ENCODE assay signal across 24 mouse cellular contexts in genomic region chr12:12916298-12916697, GRCm38 (mm10). TPM values are rescaled to one million over a fixed set of nuclear protein-coding genes. Genes with fewer than 3 reads are reported as not detected.
DNase-seq lines count a peak whose midpoint lies in the region; ATAC-seq and TF ChIP-seq lines count a peak whose summit lies in the region.
"Had no signal": no experiment of that assay in that cellular context is flagged by ENCODE, and none has a peak within 500 bp of the region (broad histone marks: within the 10 kb centered on the region; RNA-seq: fewer than 3 reads in every experiment).

No protein-coding gene starts in this region.

- H3K9me3 ChIP-seq in forebrain, embryonic 10.5 days = no peaks in the 10 kb centered on the region
- no peaks in the 10 kb centered on the region for H3K9me3 ChIP-seq in forebrain, postnatal 0 days (ENCODE audit: low read length)
- H3K9me3 ChIP-seq in kidney, embryonic 15.5 days (replicated peaks) = no peaks in the 10 kb centered on the region
- H3K9me3 ChIP-seq in embryonic facial prominence, embryonic 10.5 days = no peaks in the 10 kb centered on the region
- H3K9me3 ChIP-seq in heart, embryonic 12.5 days (replicated peaks) = no peaks in the 10 kb centered on the region
- H3K9me3 ChIP-seq: limb, embryonic 15.5 days; midbrain, embryonic 12.5 days; neural tube, embryonic 15.5 days; stomach, embryonic 15.5 days had no signal

- H3K27me3 ChIP-seq in forebrain, embryonic 10.5 days (ENCODE audit: poor library complexity, severe bottlenecking) = 0 out of 2 replicates have a peak, but pooled peaks cover 12% of the 10 kb centered on the region
- no peaks in the 10 kb centered on the region for H3K27me3 ChIP-seq in forebrain, postnatal 0 days (ENCODE audit: insufficient read depth, low read length)
- no peaks in the 10 kb centered on the region for H3K27me3 ChIP-seq in kidney, embryonic 15.5 days
- no peaks in the 10 kb centered on the region for H3K27me3 ChIP-seq in kidney, adult 2 months (replicated peaks; ENCODE audit: control insufficient read depth, insufficient read depth, low read length)
- no peaks in the 10 kb centered on the region for H3K27me3 ChIP-seq in embryonic facial prominence, embryonic 10.5 days (replicated peaks; ENCODE audit: low read depth, poor library complexity, severe bottlenecking)
- no peaks in the 10 kb centered on the region for H3K27me3 ChIP-seq in heart, embryonic 12.5 days (replicated peaks)
- no peaks in the 10 kb centered on the region for H3K27me3 ChIP-seq in thymus, adult 2 months (ENCODE audit: control insufficient read depth, insufficient read depth, low read length)
- H3K27me3 ChIP-seq: limb, embryonic 15.5 days; neural tube, embryonic 15.5 days; stomach, embryonic 15.5 days had no signal

- no peak overlapping the region for H3K4me3 ChIP-seq in forebrain, embryonic 10.5 days
- H3K4me3 ChIP-seq in forebrain, postnatal 0 days (ENCODE audit: low read depth, low read length) = no peak overlapping the region
- H3K4me3 ChIP-seq in kidney, embryonic 15.5 days (replicated peaks) = no peak overlapping the region
- H3K4me3 ChIP-seq in kidney, adult 2 months (ENCODE audit: insufficient read depth, low read depth, low read length) = no peak overlapping the region
- H3K4me3 ChIP-seq in embryonic facial prominence, embryonic 10.5 days = no peak overlapping the region
- H3K4me3 ChIP-seq in heart, embryonic 12.5 days = no peak overlapping the region
- no peak overlapping the region for H3K4me3 ChIP-seq in thymus, adult 2 months (ENCODE audit: control insufficient read depth, insufficient read depth, low read length)
- H3K4me3 ChIP-seq: limb, embryonic 15.5 days; midbrain, embryonic 12.5 days; neural tube, embryonic 15.5 days; stomach, embryonic 15.5 days had no signal

- no peaks in the 10 kb centered on the region for H3K36me3 ChIP-seq in forebrain, embryonic 10.5 days (replicated peaks)
- no peaks in the 10 kb centered on the region for H3K36me3 ChIP-seq in forebrain, postnatal 0 days (ENCODE audit: insufficient read depth)
- no peaks in the 10 kb centered on the region for H3K36me3 ChIP-seq in kidney, embryonic 15.5 days
- H3K36me3 ChIP-seq in kidney, adult 2 months (ENCODE audit: control insufficient read depth, insufficient read depth, low read length) = no peaks in the 10 kb centered on the region
- H3K36me3 ChIP-seq in embryonic facial prominence, embryonic 10.5 days (replicated peaks) = no peaks in the 10 kb centered on the region
- H3K36me3 ChIP-seq in heart, embryonic 12.5 days = no peaks in the 10 kb centered on the region
- no peaks in the 10 kb centered on the region for H3K36me3 ChIP-seq in thymus, adult 2 months (ENCODE audit: control insufficient read depth, insufficient read depth, low read length)
- H3K36me3 ChIP-seq: limb, embryonic 15.5 days; midbrain, embryonic 12.5 days; neural tube, embryonic 15.5 days; stomach, embryonic 15.5 days had no signal

- peak overlapping the region; percentile 62; the same call in 1 of the 2 replicates for H3K27ac ChIP-seq in forebrain, embryonic 10.5 days
- H3K27ac ChIP-seq in forebrain, postnatal 0 days (ENCODE audit: low read depth, low read length) = no peak overlapping the region
- H3K27ac ChIP-seq in kidney, embryonic 15.5 days = peak overlapping the region; percentile 59
- no peak overlapping the region for H3K27ac ChIP-seq in kidney, adult 2 months (ENCODE audit: insufficient read depth, low read depth, low read length)
- H3K27ac ChIP-seq in embryonic facial prominence, embryonic 10.5 days (replicated peaks) = peak overlapping the region; percentile 62
- no peak overlapping the region for H3K27ac ChIP-seq in heart, embryonic 12.5 days (ENCODE audit: poor library complexity, severe bottlenecking)
- H3K27ac ChIP-seq in thymus, adult 2 months (ENCODE audit: control insufficient read depth, insufficient read depth, low read length) = no peak overlapping the region
- H3K27ac ChIP-seq: limb, embryonic 15.5 days; midbrain, embryonic 12.5 days; neural tube, embryonic 15.5 days; stomach, embryonic 15.5 days had no signal

- TF ChIP-seq CTCF in forebrain, postnatal 0 days (IDR thresholded peaks at IDR 0.05; ENCODE audit: low read depth) = no peak
- no peak for TF ChIP-seq CTCF in kidney, adult 2 months (conservative IDR thresholded peaks at IDR 0.05; ENCODE audit: insufficient read depth, insufficient read length, low read depth, low read length)
- no peak for TF ChIP-seq CTCF in thymus, adult 2 months (IDR thresholded peaks at IDR 0.05; ENCODE audit: borderline replicate concordance, control insufficient read depth, extremely low read depth, insufficient read depth, low read length, poor library complexity)

- WGBS in forebrain, embryonic 10.5 days = 53% methylated on average over 9 of the region's 9 CpGs
- WGBS in forebrain, postnatal 0 days = 50% methylated on average over 9 of the region's 9 CpGs
- whole genome bisulfite sequencing in kidney, embryonic 15.5 days = 15% methylated on average over 9 of the region's 9 CpGs
- WGBS in kidney, adult 2 months = 56% methylated on average over 9 of the region's 9 CpGs
- WGBS in embryonic facial prominence, embryonic 10.5 days = 29% methylated on average over 9 of the region's 9 CpGs
- 51% methylated on average over 9 of the region's 9 CpGs for WGBS in heart, embryonic 12.5 days
- WGBS in thymus, adult 2 months = 86% methylated on average over 9 of the region's 9 CpGs

- no peak for ATAC-seq in forebrain, postnatal 0 days
- peak; percentile 84 for ATAC-seq in kidney, embryonic 15.5 days (replicated peaks; ENCODE audit: low FRiP score)
- ATAC-seq in heart, embryonic 12.5 days (ENCODE audit: insufficient number of reproducible peaks, low FRiP score) = no peak
- ATAC-seq: forebrain, embryonic 16.5 days; hindbrain, embryonic 16.5 days had no signal

- peaks cover 40% of the 10 kb centered on the region for H3K4me1 ChIP-seq in forebrain, embryonic 10.5 days
- no peaks in the 10 kb centered on the region for H3K4me1 ChIP-seq in forebrain, postnatal 0 days (ENCODE audit: insufficient read depth)
- peaks cover 27% of the 10 kb centered on the region for H3K4me1 ChIP-seq in kidney, embryonic 15.5 days
- H3K4me1 ChIP-seq in kidney, adult 2 months (ENCODE audit: control insufficient read depth, insufficient read depth, low read length) = peaks cover 8% of the 10 kb centered on the region; the same call in 1 of the 2 replicates
- H3K4me1 ChIP-seq in embryonic facial prominence, embryonic 10.5 days = peaks cover 50% of the 10 kb centered on the region
- peaks cover 14% of the 10 kb centered on the region for H3K4me1 ChIP-seq in heart, embryonic 12.5 days (replicated peaks)
- no peaks in the 10 kb centered on the region for H3K4me1 ChIP-seq in thymus, adult 2 months (replicated peaks; ENCODE audit: control insufficient read depth, insufficient read depth, low read length)
- H3K4me1 ChIP-seq: neural tube, embryonic 15.5 days had no signal

- no peak overlapping the region for H3K4me2 ChIP-seq in forebrain, postnatal 0 days (ENCODE audit: low read depth)
- peak overlapping the region; percentile 12; the same call in 1 of the 2 replicates for H3K4me2 ChIP-seq in kidney, embryonic 15.5 days
- no peak overlapping the region for H3K4me2 ChIP-seq in heart, embryonic 12.5 days
- H3K4me2 ChIP-seq: limb, embryonic 15.5 days; midbrain, embryonic 12.5 days; neural tube, embryonic 15.5 days; stomach, embryonic 15.5 days had no signal

- no peak for DNase-seq in forebrain, embryonic 10.5 days (ENCODE audit: extremely low spot score, low spot score)
- DNase-seq in forebrain, postnatal 0 days = no peak
- no peak for DNase-seq in kidney, adult 2 months
- peak; percentile 60 for DNase-seq in embryonic facial prominence, embryonic 10.5 days (ENCODE audit: low spot score)
- peak; percentile 39 for DNase-seq in forelimb bud, embryonic 11.5 days (ENCODE audit: low read depth, low spot score)
- DNase-seq in thymus, adult 2 months = no peak
- DNase-seq: adrenal gland, postnatal 25 days; cerebellum, adult 8-10 months; cerebellum, postnatal 36 days; gastrocnemius, postnatal 36 days; kidney, adult 9 months; lung, postnatal 10 days; right cerebral cortex, adult 18-20 months; right cerebral cortex, postnatal 4 days; thymus, adult 18-20 months; thymus, postnatal 4 days had no signal

- H3K9ac ChIP-seq in forebrain, postnatal 0 days = no peak overlapping the region
- no peak overlapping the region for H3K9ac ChIP-seq in kidney, embryonic 15.5 days
- no peak overlapping the region for H3K9ac ChIP-seq in heart, embryonic 12.5 days
- H3K9ac ChIP-seq: limb, embryonic 15.5 days; midbrain, embryonic 12.5 days; neural tube, embryonic 15.5 days; stomach, embryonic 15.5 days had no signal

- no peak for TF ChIP-seq POLR2A in kidney, adult 2 months (IDR thresholded peaks at IDR 0.05; ENCODE audit: low read depth, low read length)
- no peak for TF ChIP-seq POLR2A in thymus, adult 2 months (IDR thresholded peaks at IDR 0.05; ENCODE audit: control insufficient read depth, extremely low read depth, insufficient read depth, low read length, poor library complexity)

RNA-seq across cellular contexts. Expression of gene Mycn, which starts 25.4 kb away (rescaled TPM):
- 136 and 164 TPM in 2 replicates for polyA plus RNA-seq in forebrain, embryonic 10.5 days (2016; fragmentation: Nextera tagmentation; extraction: Ambion mirVana)
- total RNA-seq in forebrain, postnatal 0 days (2014; rRNA removed) = 64.0 and 69.6 TPM in 2 replicates
- polyA plus RNA-seq in forebrain, postnatal 0 days (2015; fragmentation: Nextera tagmentation; extraction: Ambion mirVana) = 61.4 and 79.8 TPM in 2 replicates
- polyA plus RNA-seq in kidney, embryonic 15.5 days (2015; fragmentation: Nextera tagmentation; extraction: Ambion mirVana) = 85.5 and 87.2 TPM in 2 replicates
- polyA plus RNA-seq in kidney, adult 2 months (2012; rRNA removed) = 2.4 and 2.8 TPM in 2 replicates
- 154 and 170 TPM in 2 replicates for polyA plus RNA-seq in embryonic facial prominence, embryonic 10.5 days (2016; fragmentation: Nextera tagmentation; extraction: Ambion mirVana)
- 75.0 and 75.6 TPM in 2 replicates for polyA plus RNA-seq in heart, embryonic 12.5 days (2016; fragmentation: Nextera tagmentation; extraction: Ambion mirVana)
- 2.9 and 3.4 TPM in 2 replicates for polyA plus RNA-seq in thymus, adult 2 months (2012; rRNA removed)

Comparison
In these comparisons a context has a peak if more than half of its experiments do, and no peak if none do; other contexts are left out.
1. H3K27ac ChIP-seq: peak in forebrain, embryonic 10.5 days (single experiment), kidney, embryonic 15.5 days (single experiment) and embryonic facial prominence, embryonic 10.5 days (single experiment); none in forebrain, postnatal 0 days (single experiment), kidney, adult 2 months (single experiment), heart, embryonic 12.5 days (single experiment) and thymus, adult 2 months (single experiment).
2. RNA of gene Mycn, which starts 25.4 kb away (polyA plus RNA-seq): 154 to 170 TPM in embryonic facial prominence, embryonic 10.5 days, 136 to 164 TPM in forebrain, embryonic 10.5 days, 85.5 to 87.2 TPM in kidney, embryonic 15.5 days, 75.0 to 75.6 TPM in heart, embryonic 12.5 days and 61.4 to 79.8 TPM in forebrain, postnatal 0 days; 2.9 to 3.4 TPM in thymus, adult 2 months and 2.4 to 2.8 TPM in kidney, adult 2 months; every median in the first group is over 10 times any median in the second.
3. DNase-seq: peak in embryonic facial prominence, embryonic 10.5 days (single experiment) and forelimb bud, embryonic 11.5 days (single experiment); none in forebrain, embryonic 10.5 days (single experiment), forebrain, postnatal 0 days (single experiment), kidney, adult 2 months (single experiment) and thymus, adult 2 months (single experiment).